In genomic region chr2:124561668-124562067, GRCm38 (mm10) we compare ENCODE assay signal across 13 mouse cellular contexts.
"Had no signal": no experiment of that assay in that cellular context is flagged by ENCODE, and none has a peak within 500 bp of the region (broad histone marks: within the 10 kb centered on the region; RNA-seq: fewer than 3 reads in every experiment).

No protein-coding gene starts in this region.

- H3K4me3 ChIP-seq: kidney, embryonic 15.5 days; left cerebral cortex, adult 2 months; liver, embryonic 13.5 days; neural tube, embryonic 12.5 days had no signal

- DNase-seq: kidney, adult 8-10 months; kidney, postnatal 10 days; kidney, postnatal 36 days; layer of hippocampus, postnatal 36 days; liver, embryonic 13.5 days; lung, adult 2 months; lung, postnatal 14 days; lung, postnatal 4 days; thymus, adult 18-20 months; thymus, postnatal 36 days had no signal

- H3K4me2 ChIP-seq: kidney, embryonic 15.5 days; liver, embryonic 13.5 days; neural tube, embryonic 12.5 days had no signal

- H3K9me3 ChIP-seq: kidney, embryonic 15.5 days; liver, embryonic 13.5 days; neural tube, embryonic 12.5 days had no signal

- H3K27ac ChIP-seq: kidney, embryonic 15.5 days; left cerebral cortex, adult 2 months; liver, embryonic 13.5 days; neural tube, embryonic 12.5 days had no signal

- H3K4me1 ChIP-seq: kidney, embryonic 15.5 days; liver, embryonic 13.5 days; neural tube, embryonic 12.5 days had no signal

- H3K9ac ChIP-seq: kidney, embryonic 15.5 days; liver, embryonic 13.5 days; neural tube, embryonic 12.5 days had no signal

- H3K36me3 ChIP-seq: kidney, embryonic 15.5 days; liver, embryonic 13.5 days; neural tube, embryonic 12.5 days had no signal

- H3K27me3 ChIP-seq: kidney, embryonic 15.5 days; liver, embryonic 13.5 days; neural tube, embryonic 12.5 days had no signal
